Mouse (Mus musculus) midbrain, embryonic 11.5 days (tissue): ENCODE data around the gene Lims1. TPM values are rescaled to one million over a fixed set of nuclear protein-coding genes. Genes with fewer than 3 reads are reported as not detected.

Experiments used
- ATAC-seq: fragments of 200-750 bp; cut with Nextera tagmentation; 2 replicates; pipeline ENCODE4 v1.8.0; 2017; ENCODE audit warnings: moderate TSS enrichment, moderate library complexity; ENCODE audit not compliant: low FRiP score
- DNase-seq: peaks from one replicate; pipeline ENCODE4 v3.0.0; 2015; ENCODE audit warnings: low spot score; ENCODE audit errors: missing footprints
- H3K27ac ChIP-seq: fragments of 300-500 bp; sonication (generic); 2 replicates; pipeline ENCODE4 v1.5.1; 2014; ENCODE audit warnings: low read depth, low read length
- H3K27me3 ChIP-seq: fragments of 300-500 bp; sonication (generic); 2 replicates; pipeline ENCODE4 v1.6.1; 2014; ENCODE audit warnings: mild to moderate bottlenecking, low read length, moderate library complexity, mixed read lengths; ENCODE audit not compliant: control insufficient read depth, insufficient read depth
- H3K36me3 ChIP-seq: fragments of 300-500 bp; sonication (generic); 2 replicates; pipeline ENCODE4 v1.6.1; 2014; ENCODE audit warnings: mild to moderate bottlenecking, low read length, moderate library complexity, mixed read lengths; ENCODE audit not compliant: control insufficient read depth, insufficient read depth
- H3K4me1 ChIP-seq: fragments of 300-500 bp; sonication (generic); 2 replicates; pipeline ENCODE4 v1.6.1; 2014; ENCODE audit warnings: low read length; ENCODE audit not compliant: control insufficient read depth, insufficient read depth
- H3K4me2 ChIP-seq: fragments of 300-500 bp; sonication (generic); 2 replicates; pipeline ENCODE4 v1.6.1; 2014; ENCODE audit warnings: mild to moderate bottlenecking, moderate library complexity
- H3K4me3 ChIP-seq: fragments of 300-500 bp; sonication (generic); 2 replicates; pipeline ENCODE4 v1.5.1; 2014; ENCODE audit warnings: low read depth, low read length
- H3K9ac ChIP-seq: fragments of 300-500 bp; sonication (generic); 2 replicates; pipeline ENCODE4 v1.6.1; 2014; ENCODE audit warnings: low read length
- H3K9me3 ChIP-seq: fragments of 300-500 bp; sonication (generic); 2 replicates; pipeline ENCODE4 v1.6.1; 2016; ENCODE audit warnings: low read length; ENCODE audit not compliant: control insufficient read depth
- WGBS: fragments of 180-500 bp; shearing (Covaris S2); extraction: QIAGEN DNeasy Blood & Tissue Kit; methylation state at CpG from one replicate; pipeline ENCODE4 v1.1.7; 2014; 5-methylcytosine and 5-hydroxymethylcytosine counted together
- polyA plus RNA-seq: library from polyadenylated mRNA; unstranded; fragments of >200 nt; fragmentation: Nextera tagmentation; extraction: Ambion mirVana; gene quantifications from 2 replicates; pipeline ENCODE4 v1.2.1, GENCODE M21; 2014

The Lims1 gene
- polyA plus RNA-seq, 1 experiment from 2014 or later, result 88.6 TPM

DNA sequence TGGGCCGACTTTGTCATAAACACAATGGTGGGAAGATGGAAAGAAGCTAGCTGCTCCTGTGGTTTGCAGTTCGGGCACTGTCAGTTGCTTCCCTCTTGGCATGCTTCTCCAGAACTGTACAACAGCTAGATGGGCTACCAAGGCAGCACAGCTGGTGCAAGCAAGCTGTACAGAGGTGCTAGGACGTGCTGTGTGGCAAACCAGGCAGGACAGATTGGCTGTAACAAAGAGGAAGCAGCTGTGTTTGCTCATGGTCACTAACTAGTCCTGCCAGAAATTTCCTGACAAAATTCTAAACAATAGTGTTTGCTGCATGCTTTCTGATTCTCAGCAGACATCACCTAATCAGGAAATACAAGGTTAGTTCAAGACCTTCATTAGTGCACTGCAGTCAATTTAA, 93.4 kb downstream of the Lims1 start:
- H3K9ac ChIP-seq, result no peak overlapping the region
- H3K9me3 ChIP-seq, result no peaks in the 10 kb centered on the region
- H3K4me1 ChIP-seq, result no peaks in the 10 kb centered on the region
- H3K27ac ChIP-seq, result no peak overlapping the region
- H3K27me3 ChIP-seq, result no peaks in the 10 kb centered on the region
- no peak overlapping the region for H3K4me3 ChIP-seq
- 92% methylated on average over 3 of the region's 3 CpGs for WGBS
- ATAC-seq, result no peak
- peaks cover 3% of the 10 kb centered on the region; the same call in 1 of the 2 replicates for H3K36me3 ChIP-seq
- no peak overlapping the region for H3K4me2 ChIP-seq
- peak; percentile 62 for DNase-seq

DNA sequence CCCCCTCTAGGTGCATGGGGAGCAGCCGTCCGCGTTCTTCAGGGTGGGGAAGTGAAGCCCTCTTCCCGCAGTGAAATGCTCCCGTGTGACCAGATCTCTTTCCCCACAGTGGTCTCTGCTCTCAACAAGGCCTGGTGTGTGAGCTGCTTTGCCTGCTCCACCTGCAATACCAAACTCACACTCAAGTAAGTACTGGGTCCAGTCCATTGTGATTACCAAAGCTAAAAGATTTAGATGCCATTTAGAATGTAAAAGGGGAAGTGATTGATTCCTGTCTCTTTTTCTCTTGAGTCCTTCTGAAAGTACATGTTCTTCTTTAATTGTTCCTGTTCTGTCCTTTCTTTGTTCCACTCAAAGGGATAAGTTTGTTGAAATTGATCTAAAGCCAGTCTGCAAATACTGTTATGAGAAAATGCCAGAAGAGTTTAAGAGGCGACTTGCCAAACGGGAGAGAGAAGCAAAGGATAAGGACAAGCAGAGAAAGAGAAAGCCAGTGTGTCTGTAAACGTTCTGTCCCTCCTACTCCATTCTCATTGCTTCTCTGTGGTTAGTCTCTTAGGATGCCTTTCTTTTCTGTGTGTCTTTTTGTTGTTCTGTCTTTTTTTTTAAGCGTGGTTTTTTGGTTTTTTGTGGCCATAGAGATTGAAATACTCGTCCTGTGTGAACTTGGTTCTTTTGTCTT, 95.2 kb downstream of the Lims1 start:
- WGBS, result 88% methylated on average over 10 of the region's 10 CpGs
- H3K4me1 ChIP-seq, result no peaks in the 10 kb centered on the region
- ATAC-seq, result no peak

DNA sequence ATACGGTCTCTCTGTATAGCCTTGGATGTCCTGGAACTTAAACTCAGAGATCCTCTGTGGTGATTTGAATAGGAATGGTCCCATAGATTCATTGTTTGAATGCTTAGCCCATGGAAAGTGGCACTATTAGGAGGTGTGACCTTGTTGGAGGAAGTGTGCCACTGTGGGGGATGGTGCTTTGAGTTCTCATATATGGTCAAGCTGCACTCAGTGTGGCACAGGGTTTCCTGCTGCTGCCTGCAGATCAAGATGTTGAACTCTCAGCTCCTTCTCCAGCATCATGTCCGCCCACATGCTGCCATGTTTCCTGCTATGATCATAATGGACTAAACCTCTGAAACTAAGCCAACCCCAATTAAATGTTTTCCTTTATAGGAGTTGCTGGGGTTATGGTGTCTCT, 104.7 kb downstream of the Lims1 start:
- H3K9me3 ChIP-seq, result no peaks in the 10 kb centered on the region
- H3K27ac ChIP-seq, result no peak overlapping the region
- H3K4me2 ChIP-seq, result no peak overlapping the region
- WGBS, result 100% methylated on average over 2 of the region's 2 CpGs
- H3K27me3 ChIP-seq, result no peaks in the 10 kb centered on the region
- DNase-seq, result no peak
- no peak overlapping the region for H3K4me3 ChIP-seq
- H3K4me1 ChIP-seq, result no peaks in the 10 kb centered on the region
- no peak for ATAC-seq
- no peak overlapping the region for H3K9ac ChIP-seq
- H3K36me3 ChIP-seq, result no peaks in the 10 kb centered on the region; the same call in none of the 2 replicates

More for the DNA sequence above, 95.2 kb downstream of the Lims1 start:
- no peak overlapping the region for H3K9ac ChIP-seq
- no peak for DNase-seq
- no peaks in the 10 kb centered on the region for H3K27me3 ChIP-seq
- peaks cover 3% of the 10 kb centered on the region; the same call in 1 of the 2 replicates for H3K36me3 ChIP-seq
- H3K9me3 ChIP-seq, result no peaks in the 10 kb centered on the region
- no peak overlapping the region for H3K4me2 ChIP-seq
- no peak overlapping the region for H3K4me3 ChIP-seq
- H3K27ac ChIP-seq, result no peak overlapping the region

DNA sequence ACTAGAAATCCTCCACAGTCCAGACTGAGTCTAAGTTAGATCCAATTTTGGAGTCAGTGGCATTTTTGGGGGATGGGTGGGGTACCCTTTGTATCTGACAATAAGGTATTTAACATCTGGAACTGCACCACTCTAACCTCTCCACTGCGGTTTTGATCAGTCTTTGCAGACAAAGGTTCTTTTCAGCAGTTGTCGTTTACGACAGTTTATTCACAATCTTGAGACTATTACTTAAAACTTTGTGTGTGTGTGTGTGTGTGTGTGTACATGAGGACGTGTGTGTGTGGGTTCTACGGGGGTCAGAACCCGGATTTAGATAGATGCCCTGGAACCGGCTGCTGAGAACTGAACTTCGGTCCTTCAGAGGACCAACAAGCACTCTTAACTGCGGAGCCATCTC, 122.6 kb downstream of the Lims1 start:
- no peaks in the 10 kb centered on the region for H3K27me3 ChIP-seq
- H3K4me3 ChIP-seq, result peak overlapping the region; percentile 98
- 17% methylated on average over 9 of the region's 9 CpGs for WGBS
- peak overlapping the region; percentile 73 for H3K4me2 ChIP-seq
- no peaks in the 10 kb centered on the region for H3K36me3 ChIP-seq
- peak overlapping the region; percentile 50; the same call in 1 of the 2 replicates for H3K27ac ChIP-seq
- DNase-seq (peak; percentile 89), ATAC-seq (peak; percentile 25; the same call in 1 of the 2 replicates)
- peaks cover 7% of the 10 kb centered on the region for H3K4me1 ChIP-seq
- peak overlapping the region; percentile 84 for H3K9ac ChIP-seq
- no peaks in the 10 kb centered on the region for H3K9me3 ChIP-seq

DNA sequence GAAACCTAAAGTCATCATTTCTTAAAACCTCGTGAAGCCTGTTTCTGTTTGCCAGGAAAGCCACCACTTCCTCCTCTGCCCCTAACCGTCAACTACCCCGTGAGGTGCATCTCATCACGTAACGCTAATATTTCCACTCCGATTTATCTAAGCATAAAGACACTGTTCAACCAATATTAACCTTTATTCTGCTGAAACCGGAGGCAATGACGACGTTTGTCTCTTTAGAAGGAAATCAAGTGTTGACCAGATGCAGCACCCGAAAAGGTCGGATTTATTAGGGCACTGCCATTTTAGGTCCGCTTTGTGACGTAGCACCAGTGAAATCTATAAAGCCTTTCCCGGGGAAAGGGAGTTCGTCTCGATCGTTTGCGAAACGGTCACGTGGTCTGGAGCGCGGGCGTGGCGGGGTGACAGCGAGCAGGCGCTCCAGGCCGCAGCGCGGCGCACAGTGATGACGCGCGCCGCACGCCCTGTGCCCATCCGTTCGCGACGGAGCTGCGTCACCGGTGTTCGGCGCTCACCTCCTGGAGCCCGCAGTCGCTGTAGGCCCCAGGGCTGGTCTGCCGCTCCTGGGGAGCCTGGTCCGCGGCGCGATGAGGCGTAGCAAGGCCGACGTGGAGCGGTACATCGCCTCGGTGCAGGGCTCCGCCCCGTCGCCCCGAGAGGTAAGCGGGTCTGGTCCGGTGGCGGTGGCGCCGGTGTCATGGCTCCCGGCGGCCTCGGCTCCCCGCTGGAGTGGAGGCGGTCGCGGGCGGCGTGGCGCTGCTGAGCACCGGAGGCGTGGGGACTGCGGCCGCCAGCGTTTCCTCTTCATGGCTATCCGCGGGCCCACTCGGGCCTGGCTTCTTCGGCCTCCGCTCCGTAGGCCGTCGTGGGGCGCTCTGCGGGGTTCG, 123.4 kb downstream of the Lims1 start, which contains the start of gene Ranbp2:
TSS of gene Ranbp2 (plus strand) at position 537 of the 896 bp plus-strand sequence.
- H3K4me2 ChIP-seq, result peak within 1 kb of the TSS; percentile 73
- H3K27ac ChIP-seq, result peak within 1 kb of the TSS; percentile 79
- under 1% methylated on average over 79 of the region's 91 CpGs for WGBS
- DNase-seq (peak; percentile 100), ATAC-seq (peak; percentile 98)
- no peaks in the 10 kb centered on the region for H3K9me3 ChIP-seq
- H3K36me3 ChIP-seq, result no peaks in the 10 kb centered on the region
- H3K4me1 ChIP-seq, result peaks cover 7% of the 10 kb centered on the region
- H3K4me3 ChIP-seq, result peak within 1 kb of the TSS; percentile 98
- peak within 1 kb of the TSS; percentile 93 for H3K9ac ChIP-seq
- H3K27me3 ChIP-seq, result no peaks in the 10 kb centered on the region

DNA sequence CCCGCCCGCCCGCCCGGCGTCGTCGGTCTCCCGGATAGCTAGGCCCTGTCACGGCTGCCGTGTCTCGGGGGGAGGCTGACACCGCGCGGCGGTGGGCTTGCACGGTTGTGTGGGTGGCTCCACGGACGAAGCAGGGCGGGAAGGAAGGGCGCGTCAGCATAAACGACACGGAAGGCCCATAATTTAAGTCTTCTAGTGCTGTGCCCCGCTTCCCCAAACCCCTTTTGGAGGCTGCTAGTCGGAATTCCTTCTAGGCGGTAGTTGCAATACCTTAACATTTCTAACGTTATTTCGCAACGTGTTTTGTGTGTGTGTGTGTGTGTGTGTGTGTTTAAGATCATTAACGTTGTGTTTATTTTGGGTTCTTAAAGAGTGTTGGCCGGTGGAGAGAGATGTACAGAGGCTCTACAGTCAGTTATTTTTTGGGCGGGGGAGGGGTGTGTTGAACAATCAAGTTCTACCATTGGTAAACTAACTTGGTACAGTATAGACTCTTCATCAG, 124.1 kb downstream of the Lims1 start:
- ATAC-seq (no peak), DNase-seq (peak; percentile 90)
- peaks cover 7% of the 10 kb centered on the region for H3K4me1 ChIP-seq
- WGBS, result under 1% methylated on average over 32 of the region's 32 CpGs
- peak overlapping the region; percentile 65 for H3K4me2 ChIP-seq
- H3K27me3 ChIP-seq, result no peaks in the 10 kb centered on the region
- H3K27ac ChIP-seq, result peak overlapping the region; percentile 79
- no peaks in the 10 kb centered on the region for H3K9me3 ChIP-seq
- peak overlapping the region; percentile 98 for H3K4me3 ChIP-seq
- H3K36me3 ChIP-seq, result no peaks in the 10 kb centered on the region
- H3K9ac ChIP-seq, result peak overlapping the region; percentile 93

DNA sequence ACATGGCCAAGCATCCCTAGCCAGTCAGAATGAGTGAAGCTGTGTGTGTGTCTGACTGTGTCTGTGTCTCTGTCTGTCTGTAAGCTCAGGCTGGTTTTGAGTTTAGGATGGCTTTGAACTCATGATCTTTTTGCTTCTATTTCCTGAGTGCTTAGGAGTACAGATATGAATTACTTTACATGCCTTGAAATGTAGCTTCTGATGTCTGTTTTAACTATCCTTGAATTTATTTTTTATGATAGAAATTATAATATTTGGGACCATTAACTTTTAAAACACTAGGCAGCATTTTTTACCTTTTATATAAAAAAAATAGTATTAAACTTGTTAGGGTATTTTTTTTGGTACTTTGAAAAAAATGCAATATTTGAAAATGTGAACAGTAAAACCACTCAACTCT, 128.3 kb downstream of the Lims1 start:
- ATAC-seq, result no peak
- peaks cover 2% of the 10 kb centered on the region; the same call in 1 of the 2 replicates for H3K36me3 ChIP-seq
- H3K4me1 ChIP-seq, result peaks cover 2% of the 10 kb centered on the region
- H3K27me3 ChIP-seq, result no peaks in the 10 kb centered on the region
- H3K9ac ChIP-seq, result no peak overlapping the region
- H3K27ac ChIP-seq, result no peak overlapping the region
- no peaks in the 10 kb centered on the region for H3K9me3 ChIP-seq
- DNase-seq, result no peak
- no peak overlapping the region for H3K4me2 ChIP-seq
- H3K4me3 ChIP-seq, result no peak overlapping the region

DNA sequence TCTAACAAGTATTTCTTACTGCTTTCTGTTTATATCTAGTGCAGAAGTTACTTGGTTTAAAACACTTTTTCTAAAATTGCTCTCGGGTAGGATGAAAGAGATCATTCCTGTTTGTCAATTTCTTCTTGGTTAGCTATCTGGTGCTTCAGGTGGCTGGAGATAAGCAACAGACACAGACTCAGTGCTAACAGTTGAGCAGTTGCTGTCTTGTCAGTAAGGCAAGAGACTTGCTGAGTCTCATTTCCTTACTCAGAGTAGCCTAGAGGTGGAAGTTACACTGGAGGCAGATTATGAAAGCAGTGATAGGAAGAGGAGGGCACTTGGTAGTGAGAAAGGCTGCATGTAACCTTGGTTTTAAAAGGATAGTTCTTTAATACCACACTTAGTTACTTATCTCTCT, 128.9 kb downstream of the Lims1 start:
- Histone ChIP-seq H3K27ac (no peak overlapping the region), H3K9me3 (no peaks in the 10 kb centered on the region), H3K9ac (no peak overlapping the region), H3K36me3 (peaks cover 2% of the 10 kb centered on the region; the same call in 1 of the 2 replicates), H3K4me1 (peaks cover 2% of the 10 kb centered on the region), H3K4me2 (no peak overlapping the region), H3K27me3 (no peaks in the 10 kb centered on the region), H3K4me3 (no peak overlapping the region)
- WGBS, result 97% methylated on average over 1 of the region's 1 CpGs
- ATAC-seq (no peak), DNase-seq (no peak)

DNA sequence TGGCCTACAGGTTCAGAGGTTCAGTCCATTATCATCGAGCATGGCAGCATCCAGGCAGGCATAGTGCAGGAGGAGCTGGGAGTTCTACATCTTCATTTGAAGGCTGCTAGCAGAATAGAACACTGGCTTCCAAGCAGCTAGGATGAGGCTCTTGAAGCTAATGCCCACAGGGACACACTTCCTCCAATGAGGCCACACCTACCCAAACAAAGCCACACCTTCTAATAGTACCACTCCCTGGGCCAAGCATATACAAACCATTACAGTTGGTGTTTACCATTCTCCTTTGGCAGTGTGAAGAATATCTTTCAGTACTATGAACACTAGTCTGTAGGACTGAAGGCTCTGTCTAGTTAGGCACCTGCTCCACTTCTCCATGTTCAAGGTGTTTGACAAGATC, 136.6 kb downstream of the Lims1 start:
- ATAC-seq, result no peak
- WGBS, result 95% methylated on average over 1 of the region's 1 CpGs
- Histone ChIP-seq H3K4me2 (no peak overlapping the region), H3K9me3 (no peaks in the 10 kb centered on the region), H3K27me3 (no peaks in the 10 kb centered on the region), H3K4me3 (no peak overlapping the region), H3K9ac (no peak overlapping the region), H3K27ac (no peak overlapping the region), H3K36me3 (peaks cover 8% of the 10 kb centered on the region; the same call in 1 of the 2 replicates), H3K4me1 (no peaks in the 10 kb centered on the region)
- DNase-seq, result no peak
